Mouse (Mus musculus): Measurements from ENCODE around the gene Zbtb4.

DNA sequence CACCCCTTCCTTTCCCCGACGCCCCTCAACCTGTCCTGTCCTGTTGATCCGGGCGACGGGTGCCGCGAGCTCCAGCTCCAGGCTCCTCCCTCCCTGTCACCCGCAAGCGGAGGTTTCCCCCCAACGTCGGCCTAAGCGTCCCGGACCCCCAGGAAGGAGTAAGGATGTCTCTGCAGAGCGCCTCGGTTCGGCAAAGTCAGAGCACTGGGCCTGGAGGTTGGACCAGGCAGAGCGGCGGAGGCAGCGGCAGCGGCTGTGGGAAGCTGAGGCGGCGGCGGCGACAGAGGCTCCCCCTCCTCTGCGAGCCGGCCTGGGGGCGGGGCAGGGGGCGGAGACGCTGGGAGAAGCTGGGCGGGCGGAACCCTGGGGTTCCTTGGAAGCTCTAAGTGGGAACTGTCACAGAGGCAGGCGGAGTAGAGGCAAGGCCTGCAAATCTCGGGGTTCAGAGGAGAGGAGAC is 37.0 kb downstream of the Zbtb4 start:
- TF ChIP-seq USF1 (IDR thresholded peaks at IDR 0.05; ENCODE audit: low read depth) (no peak), POLR2A (IDR thresholded peaks at IDR 0.05; ENCODE audit: insufficient read length, low read depth) (peak; percentile 86), TCF3 (IDR thresholded peaks at IDR 0.05; ENCODE audit: insufficient read length, low read depth) (no peak), TCF12 (IDR thresholded peaks at IDR 0.05; ENCODE audit: insufficient read depth, poor library complexity, severe bottlenecking) (no peak), MYOD1 (IDR thresholded peaks at IDR 0.05; ENCODE audit: control insufficient read depth in 1 of 3, insufficient read length in 2 of 3, low read depth in 2 of 3) (peak in 1 of 3 experiments; percentile 19), MAX (IDR thresholded peaks at IDR 0.05; ENCODE audit: low read depth) (no peak)

Measured in myocyte (in vitro differentiated cells).